Mouse (Mus musculus) cortical plate, adult 2 months (tissue): ENCODE data around the gene Dscam.

Experiments
- CTCF ChIP-seq: fragments of 200-500 bp; IDR thresholded peaks from 2 replicates; pipeline ENCODE4 v1.5.1; 2011; ENCODE audit warnings: mild to moderate bottlenecking, control low read depth, low read length; ENCODE audit not compliant: insufficient read depth; ENCODE audit errors: extremely low read depth
- POLR2A ChIP-seq: fragments of 200-500 bp; IDR thresholded peaks from 2 replicates; pipeline ENCODE4 v1.6.1; 2011; ENCODE audit warnings: mild to moderate bottlenecking, low read length, control low read depth; ENCODE audit not compliant: insufficient read depth; ENCODE audit errors: extremely low read depth

- TF ChIP-seq CTCF (no peak), POLR2A (no peak)
Measured at GRCm38 (mm10) chr16:96669706-96670105, 500.8 kb downstream of the Dscam start.
